Mouse (Mus musculus) ES-E14 (cell line): ENCODE results near the gene Mphosph10.

Source experiments
- CHD2 ChIP-seq: IDR thresholded peaks from 2 replicates; pipeline ENCODE4 v1.6.1; 2014; ENCODE audit warnings: mild to moderate bottlenecking, low read depth, low read length, inconsistent platforms
- MAFK ChIP-seq: IDR thresholded peaks from 2 replicates; pipeline ENCODE4 v1.6.1; 2014; ENCODE audit warnings: mild to moderate bottlenecking, low read depth, low read length, inconsistent platforms; ENCODE audit not compliant: insufficient read depth
- ZC3H11A ChIP-seq: IDR thresholded peaks from 2 replicates; pipeline ENCODE4 v1.6.1; 2012; ENCODE audit warnings: low read depth, mild to moderate bottlenecking, inconsistent platforms, low read length, borderline replicate concordance
- ZNF384 ChIP-seq: IDR thresholded peaks from 2 replicates; pipeline ENCODE4 v1.6.1; 2012; ENCODE audit warnings: low read depth, low read length, inconsistent platforms

DNA sequence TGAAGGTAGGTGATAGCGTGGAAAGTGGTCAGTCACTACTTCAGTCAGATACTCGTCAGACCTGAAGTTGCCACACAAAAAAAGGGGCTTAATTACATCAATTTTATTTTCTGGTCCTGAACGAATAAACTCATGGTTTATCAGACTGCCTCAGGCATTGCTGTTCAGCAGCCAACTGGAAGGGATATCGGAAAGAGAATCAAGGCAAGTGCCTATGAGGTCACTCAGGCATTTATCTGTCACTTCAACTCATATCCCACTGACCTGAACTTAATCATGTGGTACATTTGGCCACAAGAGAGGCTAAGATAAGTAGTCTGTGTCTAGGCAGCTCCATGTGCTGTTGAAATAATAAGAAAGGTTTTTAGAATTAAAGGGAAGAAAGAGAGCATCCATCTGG, 10.4 kb upstream of the Mphosph10 start:
- no peak for TF ChIP-seq CHD2
- TF ChIP-seq ZNF384 = no peak
- TF ChIP-seq ZC3H11A = no peak
- TF ChIP-seq MAFK = no peak
